Mouse (Mus musculus) megakaryocyte, embryonic 14.5 days (primary cell): ENCODE measurements around the gene Has3.

Experiments used
- FLI1 ChIP-seq: IDR thresholded peaks from 2 replicates; pipeline ENCODE4 v1.6.1; 2012; ENCODE audit warnings: low read length, inconsistent platforms, mixed read lengths
- GATA1 ChIP-seq: IDR thresholded peaks from 3 replicates; pipeline ENCODE4 v1.6.1; 2012; ENCODE audit warnings: mixed read lengths, low read length, inconsistent platforms, borderline replicate concordance

GRCm38 (mm10) chr8:106828921-106829320, 41.1 kb upstream of the Has3 start:
- no peak for TF ChIP-seq GATA1
- no peak for TF ChIP-seq FLI1
